ENCODE assay signal across 9 mouse cellular contexts in genomic region chr17:12120268-12120667, GRCm38 (mm10). TPM values are rescaled to one million over a fixed set of nuclear protein-coding genes. Genes with fewer than 3 reads are reported as not detected.
DNase-seq lines count a peak whose midpoint lies in the region; ATAC-seq lines count a peak whose summit lies in the region.
"Had no signal": no experiment of that assay in that cellular context is flagged by ENCODE, and none has a peak within 500 bp of the region (broad histone marks: within the 10 kb centered on the region; RNA-seq: fewer than 3 reads in every experiment).

No protein-coding gene starts in this region.

- no peaks in the 10 kb centered on the region for H3K9me3 ChIP-seq in liver, embryonic 11.5 days (ENCODE audit: control insufficient read depth, low read length)
- H3K9me3 ChIP-seq in embryonic facial prominence, embryonic 15.5 days (replicated peaks) = no peaks in the 10 kb centered on the region
- 0 out of 2 replicates have a peak, but pooled peaks cover under 1% of the 10 kb centered on the region for H3K9me3 ChIP-seq in limb, embryonic 10.5 days (replicated peaks)
- H3K9me3 ChIP-seq in neural tube, embryonic 14.5 days (ENCODE audit: control insufficient read depth, low read length) = no peaks in the 10 kb centered on the region

- peak overlapping the region; percentile 80 for H3K9ac ChIP-seq in liver, embryonic 11.5 days (ENCODE audit: low read depth, low read length)
- no peak overlapping the region for H3K9ac ChIP-seq in embryonic facial prominence, embryonic 15.5 days
- no peak overlapping the region; the same call in 1 of the 2 replicates for H3K9ac ChIP-seq in neural tube, embryonic 14.5 days (replicated peaks; ENCODE audit: low read depth, low read length)

- peak overlapping the region; percentile 77 for H3K4me3 ChIP-seq in liver, embryonic 11.5 days (ENCODE audit: low read depth, low read length)
- peak overlapping the region; percentile 66 for H3K4me3 ChIP-seq in embryonic facial prominence, embryonic 15.5 days (replicated peaks)
- H3K4me3 ChIP-seq in limb, embryonic 10.5 days = peak overlapping the region; percentile 70
- H3K4me3 ChIP-seq in neural tube, embryonic 14.5 days (ENCODE audit: low read depth, low read length) = peak overlapping the region; percentile 55

- no peak for DNase-seq in liver, embryonic 11.5 days (ENCODE audit: low spot score)
- no peak for DNase-seq in liver
- DNase-seq in limb, embryonic 10.5 days (ENCODE audit: low spot score) = no peak
- no peak for DNase-seq in kidney, postnatal 36 days
- no peak for DNase-seq in left cerebral cortex, postnatal 25 days (ENCODE audit: low spot score in 2 of 2)
- DNase-seq in cerebellum, adult 8-10 months = no peak
- DNase-seq: gastrocnemius, postnatal 36 days had no signal

- H3K27me3 ChIP-seq in liver, embryonic 11.5 days (replicated peaks; ENCODE audit: control insufficient read depth, insufficient read depth, low read length) = no peaks in the 10 kb centered on the region
- H3K27me3 ChIP-seq in embryonic facial prominence, embryonic 15.5 days = no peaks in the 10 kb centered on the region
- H3K27me3 ChIP-seq in limb, embryonic 10.5 days (ENCODE audit: low read depth, poor library complexity, severe bottlenecking) = no peaks in the 10 kb centered on the region
- H3K27me3 ChIP-seq in neural tube, embryonic 14.5 days (ENCODE audit: control insufficient read depth, insufficient read depth, low read length) = no peaks in the 10 kb centered on the region

- peaks cover 5% of the 10 kb centered on the region for H3K36me3 ChIP-seq in liver, embryonic 11.5 days (ENCODE audit: control insufficient read depth, insufficient read depth, low read length)
- peaks cover 12% of the 10 kb centered on the region; the same call in 1 of the 2 replicates for H3K36me3 ChIP-seq in embryonic facial prominence, embryonic 15.5 days
- H3K36me3 ChIP-seq in limb, embryonic 10.5 days = peaks cover 15% of the 10 kb centered on the region
- H3K36me3 ChIP-seq in neural tube, embryonic 14.5 days (ENCODE audit: control insufficient read depth, insufficient read depth, low read length) = no peaks in the 10 kb centered on the region

- H3K4me1 ChIP-seq in liver, embryonic 11.5 days (replicated peaks; ENCODE audit: control insufficient read depth, insufficient read depth, low read length) = peaks cover 15% of the 10 kb centered on the region
- H3K4me1 ChIP-seq in embryonic facial prominence, embryonic 15.5 days = peaks cover 19% of the 10 kb centered on the region
- H3K4me1 ChIP-seq in limb, embryonic 10.5 days = peaks cover 24% of the 10 kb centered on the region
- peaks cover 18% of the 10 kb centered on the region; the same call in 1 of the 2 replicates for H3K4me1 ChIP-seq in neural tube, embryonic 14.5 days (ENCODE audit: control insufficient read depth, insufficient read depth, low read length)

- intact Hi-C loops in left cerebral cortex, postnatal 25 days (cut with DNase I) = no loop called here

- 28% methylated on average over 5 of the region's 5 CpGs for WGBS in liver, embryonic 11.5 days
- 35% methylated on average over 5 of the region's 5 CpGs for WGBS in embryonic facial prominence, embryonic 15.5 days
- WGBS in limb, embryonic 10.5 days = 47% methylated on average over 5 of the region's 5 CpGs
- 31% methylated on average over 5 of the region's 5 CpGs for WGBS in neural tube, embryonic 14.5 days

- ATAC-seq in liver, embryonic 11.5 days (replicated peaks; ENCODE audit: low FRiP score) = no peak
- no peak for ATAC-seq in embryonic facial prominence, embryonic 15.5 days (ENCODE audit: insufficient number of reproducible peaks, low FRiP score, low TSS enrichment, low read depth)
- ATAC-seq in neural tube, embryonic 14.5 days (ENCODE audit: low read depth) = no peak

- H3K27ac ChIP-seq in liver, embryonic 11.5 days (ENCODE audit: low read depth, low read length) = no peak overlapping the region
- no peak overlapping the region for H3K27ac ChIP-seq in embryonic facial prominence, embryonic 15.5 days (replicated peaks)
- peak overlapping the region; percentile 95 for H3K27ac ChIP-seq in limb, embryonic 10.5 days
- no peak overlapping the region for H3K27ac ChIP-seq in neural tube, embryonic 14.5 days (ENCODE audit: low read depth, low read length)

- peak overlapping the region; percentile 97 for H3K4me2 ChIP-seq in liver, embryonic 11.5 days
- peak overlapping the region; percentile 95 for H3K4me2 ChIP-seq in embryonic facial prominence, embryonic 15.5 days (replicated peaks)
- H3K4me2 ChIP-seq in neural tube, embryonic 14.5 days (ENCODE audit: low read depth, low read length) = peak overlapping the region; percentile 79

RNA-seq across cellular contexts. Expression of gene Agpat4, which starts 1.8 kb away (rescaled TPM):
- 28.6 and 30.4 TPM in 2 replicates for polyA plus RNA-seq in liver, embryonic 11.5 days (2014; fragmentation: Nextera tagmentation; extraction: Ambion mirVana)
- 50.8 and 51.3 TPM in 2 replicates for polyA plus RNA-seq in embryonic facial prominence, embryonic 15.5 days (2015; fragmentation: Nextera tagmentation; extraction: Ambion mirVana)
- 37.4 and 38.2 TPM in 2 replicates for polyA plus RNA-seq in limb, embryonic 10.5 days (2016; fragmentation: Nextera tagmentation; extraction: Ambion mirVana)
- polyA plus RNA-seq in neural tube, embryonic 14.5 days (2014; fragmentation: Nextera tagmentation; extraction: Ambion mirVana) = 36.0 and 36.5 TPM in 2 replicates
- total RNA-seq in left cerebral cortex, postnatal 25 days (2021) = 10 to 100 TPM; 60.5 to 65.6 TPM
